Mouse (Mus musculus): ENCODE measurements around the gene Ccser1.
A peak's percentile ranks its signal among the peaks of the same experiment; 100 is the strongest.

The Ccser1 gene

GRCm38 (mm10) chr6:62066363-62067023 is 886.4 kb downstream of the Ccser1 start:
- DNase-seq, result no peak

- no peak for DNase-seq
These were observed 886.9 kb downstream of the Ccser1 start for GRCm38 (mm10) chr6:62067024-62067380.

DNA sequence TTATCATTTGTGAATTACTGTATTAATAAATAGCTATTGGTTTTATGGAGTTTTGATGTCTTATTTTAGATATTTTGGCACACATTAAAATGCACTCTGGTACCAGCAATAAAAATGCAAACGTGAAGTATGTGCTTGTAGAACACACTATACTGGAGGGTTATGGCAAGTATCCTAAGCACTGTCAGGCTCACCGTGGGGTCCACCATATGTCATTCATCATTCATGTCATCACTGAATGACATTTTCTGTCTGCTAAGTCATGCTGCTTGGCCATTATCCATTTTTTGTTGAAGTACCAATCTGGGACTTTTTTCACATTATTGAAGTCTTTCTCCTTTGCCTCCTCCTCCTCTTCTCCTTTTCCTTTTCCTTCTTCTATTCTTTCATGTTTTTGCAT is 925.3 kb downstream of the Ccser1 start:
- DNase-seq, result no peak

DNA sequence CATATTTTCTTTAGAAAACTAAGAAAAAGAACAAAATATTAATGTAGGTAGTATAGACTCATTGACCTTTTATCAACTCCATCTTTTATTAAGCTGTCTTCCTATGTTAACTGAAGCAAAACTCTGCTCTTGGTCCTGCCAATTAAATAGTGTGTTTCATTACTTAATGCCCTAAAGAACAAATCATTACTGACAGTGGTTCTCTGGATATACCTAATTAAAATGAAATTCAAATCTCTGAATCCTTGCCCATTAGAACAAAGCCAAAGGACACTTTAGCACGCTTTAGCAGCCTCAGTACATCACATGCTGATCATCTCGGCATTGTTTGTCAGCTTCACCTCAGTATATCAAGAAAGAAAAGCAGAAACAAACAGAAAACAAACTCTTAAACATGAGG is 952.4 kb downstream of the Ccser1 start:
- DNase-seq, result no peak

- DNase-seq, result peak; percentile 41 to 52
These were observed 980.2 kb downstream of the Ccser1 start for GRCm38 (mm10) chr6:62160320-62160719.

- peak; percentile 18 to 21 for DNase-seq
These were observed 982.5 kb downstream of the Ccser1 start for GRCm38 (mm10) chr6:62162596-62162995.

DNA sequence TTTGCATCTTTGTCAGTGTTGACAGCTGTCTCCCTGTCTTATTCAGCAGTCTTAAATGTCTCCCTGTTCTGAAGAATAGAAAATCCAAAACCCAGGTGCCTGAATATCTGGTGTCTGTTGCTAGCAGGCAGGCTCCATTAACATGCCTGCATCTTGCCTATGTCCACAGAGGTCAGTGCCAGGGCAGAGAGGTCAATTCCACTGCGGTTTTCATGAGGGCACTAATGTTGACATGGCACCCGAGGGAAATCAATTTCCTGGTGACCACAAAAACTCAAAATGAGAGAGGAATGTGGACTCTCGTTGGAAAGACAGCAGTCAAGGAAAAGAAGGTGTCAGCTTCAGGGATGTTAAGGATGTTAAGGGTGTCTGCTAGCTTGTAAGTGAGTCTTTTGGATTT is 983.7 kb downstream of the Ccser1 start:
- DNase-seq, result no peak

DNA sequence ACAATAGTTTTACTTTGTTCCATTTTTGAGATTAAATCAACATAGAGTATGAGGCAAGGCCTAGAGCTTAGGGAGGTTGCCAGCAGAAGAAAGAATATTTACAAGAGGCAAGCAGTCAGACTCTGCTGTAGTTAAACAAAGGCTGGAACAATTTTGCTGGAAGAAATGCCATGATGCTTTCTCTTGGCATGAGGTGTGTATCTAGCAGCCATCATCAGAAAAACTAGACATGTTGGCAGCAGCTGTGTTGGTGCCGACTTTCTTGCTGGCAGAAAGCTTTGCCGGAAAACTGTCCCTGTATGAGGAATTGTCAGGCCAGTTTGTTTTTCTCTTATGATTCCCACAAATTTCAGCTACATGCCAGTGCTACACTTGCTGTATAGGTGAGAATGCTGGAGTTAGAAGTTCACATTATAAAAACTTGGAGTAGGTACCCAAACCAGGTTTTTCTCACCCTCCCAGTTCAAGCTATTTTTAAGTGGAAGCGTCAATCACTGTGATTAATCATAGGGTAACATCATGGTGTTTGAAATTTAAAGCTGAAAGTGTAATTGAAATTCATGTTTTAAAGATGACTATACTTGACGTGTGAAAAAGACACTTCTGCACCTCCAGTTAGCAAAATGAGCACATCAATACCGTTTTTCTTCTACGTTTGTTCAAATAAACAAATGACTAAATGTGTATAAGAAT is 1016.5 kb downstream of the Ccser1 start:
- DNase-seq, result peak; percentile 27 to 31

DNA sequence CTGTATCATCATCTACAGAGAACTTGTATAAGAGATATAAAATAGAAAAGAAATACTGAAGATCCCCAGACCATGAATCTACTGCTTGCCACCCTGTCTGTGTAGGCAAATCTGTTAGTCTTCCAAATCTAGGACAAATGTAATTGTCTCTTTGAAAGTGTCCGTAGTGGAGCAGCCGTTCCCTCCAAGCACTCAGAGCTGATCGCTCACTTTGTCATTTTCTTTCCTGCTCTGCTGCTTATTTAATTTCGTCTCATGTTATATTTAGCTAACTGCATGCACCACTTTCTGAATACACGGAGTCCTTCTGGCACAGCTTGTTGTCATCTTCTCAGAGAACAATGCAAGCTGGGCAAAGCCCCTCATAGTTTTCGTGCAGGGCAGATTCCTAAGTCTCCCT is 1018.6 kb downstream of the Ccser1 start:
- peak; percentile 15 to 19 for DNase-seq

DNA sequence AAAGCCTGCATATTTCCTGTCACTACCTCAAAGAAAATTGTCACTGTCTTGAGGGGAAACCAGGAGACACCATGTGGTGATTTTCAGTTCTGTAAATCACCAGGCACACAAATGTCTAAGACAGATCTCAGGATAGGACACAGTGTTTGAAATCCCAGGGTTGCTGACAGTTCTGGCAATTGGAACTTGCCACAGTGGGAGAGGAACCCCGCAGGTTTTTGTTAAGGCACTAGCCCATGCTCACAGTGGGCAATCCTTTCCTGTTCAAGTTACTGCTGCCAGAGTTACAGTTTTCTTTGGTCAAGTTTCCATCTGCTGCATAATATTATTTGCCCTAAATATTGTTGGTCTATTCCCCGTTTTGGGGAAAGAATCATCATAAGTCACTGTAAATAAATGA is 1024.9 kb downstream of the Ccser1 start:
- DNase-seq, result peak; percentile 59 to 68

DNA sequence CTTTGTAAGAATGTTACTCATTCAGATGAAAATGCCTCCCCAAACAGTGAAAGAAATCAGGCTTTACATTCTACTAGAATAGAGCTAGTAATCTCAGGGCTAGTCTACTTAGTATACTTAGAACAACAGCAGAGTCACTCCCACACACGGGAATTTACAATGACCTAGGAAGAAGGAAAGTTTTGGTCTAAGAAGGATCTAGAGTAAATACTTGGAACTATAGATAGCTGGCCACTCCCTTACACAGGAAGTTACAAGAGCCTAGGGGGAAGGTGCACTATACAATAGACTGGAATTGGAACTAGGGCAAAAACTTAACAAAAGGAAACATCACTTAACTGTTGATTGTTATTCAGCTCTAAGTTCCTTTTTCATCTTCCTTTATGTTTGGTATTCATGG is 1041.7 kb downstream of the Ccser1 start:
- DNase-seq, result no peak

DNA sequence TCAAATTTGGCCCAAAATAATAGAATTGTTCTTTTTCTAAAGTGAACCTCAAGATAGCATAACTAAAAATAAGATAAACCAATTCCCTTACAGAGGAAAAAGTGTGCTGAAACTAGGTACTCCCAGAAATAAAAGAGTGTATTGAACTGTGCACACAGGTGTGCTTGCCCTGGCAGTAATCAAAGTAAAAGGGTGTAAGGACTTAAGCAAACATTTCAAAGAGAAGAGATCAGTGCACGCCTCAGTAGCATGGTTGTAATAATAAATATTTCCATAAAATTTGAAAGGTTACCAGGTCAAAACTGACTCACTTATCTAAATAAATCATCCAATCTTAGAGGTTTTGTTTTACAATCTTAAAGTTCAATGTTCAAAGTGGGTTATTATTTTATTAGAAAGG is 1083.8 kb downstream of the Ccser1 start:
- no peak for DNase-seq

GRCm38 (mm10) chr6:62264525-62264924 is 1084.4 kb downstream of the Ccser1 start:
- DNase-seq, result no peak

- no peak for DNase-seq
These were observed 1101.1 kb downstream of the Ccser1 start for GRCm38 (mm10) chr6:62281256-62281655.

DNA sequence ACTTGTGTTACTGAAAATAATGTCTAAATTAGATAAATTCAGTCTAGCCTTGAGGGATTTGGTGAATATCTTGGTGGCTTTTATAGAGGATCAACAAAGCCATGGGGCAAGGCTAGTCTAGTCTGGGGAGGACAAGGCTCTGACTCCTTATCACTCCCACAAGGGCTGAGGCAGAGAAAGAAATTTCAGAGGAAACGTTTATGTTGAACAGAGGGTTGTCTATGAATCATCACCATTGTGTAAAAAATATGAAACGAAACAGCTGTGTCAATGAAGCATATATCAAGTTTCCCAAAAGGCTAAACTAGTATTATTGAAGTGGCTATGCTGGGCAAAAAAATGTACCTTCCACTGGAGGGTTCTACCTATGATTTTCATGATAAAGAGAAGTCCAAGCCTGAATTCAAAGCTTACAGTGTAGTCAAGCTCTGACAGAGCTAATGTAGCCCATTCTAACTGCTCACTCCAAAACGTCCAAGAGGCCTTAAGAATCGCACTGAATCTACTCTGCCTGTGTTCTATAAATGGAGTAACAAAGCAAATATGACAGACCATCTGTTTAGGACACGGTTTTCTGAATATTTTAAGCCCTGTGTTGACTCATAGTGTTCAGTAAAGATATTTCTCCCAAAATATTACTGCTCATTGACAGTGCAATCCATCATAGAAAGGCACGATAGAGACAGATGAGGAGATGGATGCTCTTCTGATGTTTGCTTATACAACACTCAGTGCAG is 1121.6 kb downstream of the Ccser1 start:
- no peak for DNase-seq

DNA sequence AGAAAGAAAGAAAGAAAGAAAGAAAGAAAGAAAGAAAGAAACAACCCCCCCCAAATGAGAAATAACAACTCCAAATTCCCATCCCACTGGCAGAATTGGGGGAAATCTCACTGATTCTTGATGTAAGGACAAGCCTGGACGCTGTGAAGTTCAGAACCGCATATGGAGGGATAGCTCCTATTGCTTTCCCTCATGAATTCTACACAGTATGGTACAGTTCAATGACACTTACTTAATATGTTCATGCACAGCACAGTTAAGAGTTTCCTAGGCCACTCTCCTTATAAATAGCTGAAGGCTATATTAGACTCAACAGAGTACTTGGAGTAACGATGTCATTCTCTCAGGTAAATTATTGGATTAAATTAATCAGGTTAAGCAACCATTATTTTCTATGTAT is 1138.5 kb downstream of the Ccser1 start:
- DNase-seq, result no peak

- peak; percentile 10 to 11 for DNase-seq
These were observed 1160.2 kb downstream of the Ccser1 start for GRCm38 (mm10) chr6:62340319-62340718.

GRCm38 (mm10) chr6:62367802-62368201 is 1187.7 kb downstream of the Ccser1 start:
- DNase-seq, result no peak

All from cerebellum, adult 18-20 months (tissue).